Mouse (Mus musculus): ENCODE results near the gene Arhgdia. TPM values are rescaled to one million over a fixed set of nuclear protein-coding genes. Genes with fewer than 3 reads are reported as not detected.

The Arhgdia gene
- total and polyA plus RNA-seq, 3 experiments, result 172 to 958 (median 417) TPM

DNA sequence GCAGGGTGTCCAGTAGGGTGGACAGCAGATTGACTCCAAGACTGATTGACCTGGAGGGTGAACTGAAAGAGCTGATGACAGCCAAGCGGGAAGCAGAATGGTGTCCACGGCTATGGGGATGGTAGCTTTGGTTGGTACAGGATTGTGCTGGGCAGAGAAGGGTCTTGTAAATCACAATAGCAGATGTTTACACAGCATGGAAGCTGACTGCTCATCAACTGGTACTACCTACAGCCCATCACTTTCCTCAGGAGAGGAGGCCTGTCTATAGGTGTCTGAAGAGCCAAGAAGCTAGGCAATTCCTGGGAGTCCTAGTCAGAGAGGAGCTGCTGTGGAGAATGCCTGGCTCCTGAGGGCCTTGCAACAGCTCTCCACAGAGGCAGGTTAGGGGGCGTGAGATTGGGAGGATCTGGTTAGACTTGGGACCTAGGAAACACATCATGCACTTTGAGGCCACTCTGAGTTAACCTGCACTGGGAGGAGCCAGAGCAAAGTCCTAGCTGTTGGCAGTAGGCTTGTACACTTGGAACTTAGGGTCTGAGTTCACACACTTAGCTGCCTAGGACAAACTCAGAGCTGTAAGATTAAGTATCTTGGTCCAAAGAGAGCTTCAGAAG lies 5.0 kb downstream of the Arhgdia start:
- Histone ChIP-seq H3K27me3 (replicated peaks) (no peaks in the 10 kb centered on the region), H3K27ac (ENCODE audit: insufficient read depth, low read depth) (no peak overlapping the region), H3K9ac (ENCODE audit: insufficient read depth, low read depth) (no peak overlapping the region), H3K9me3 (replicated peaks; ENCODE audit: low read length) (no peaks in the 10 kb centered on the region), H3K4me1 (ENCODE audit: control insufficient read depth in 1 of 2, insufficient read depth in 2 of 2) (peaks cover 11 to 61% of the 10 kb centered on the region in 2 experiments), H3K4me2 (ENCODE audit: insufficient read depth, low read depth, poor library complexity, severe bottlenecking) (no peak overlapping the region), H3K4me3 (replicated peaks in 1 of 3; ENCODE audit: low read depth in 2 of 3, low read length in 2 of 3, poor library complexity in 1 of 3) (no peak overlapping the region), H3K79me2 (replicated peaks; ENCODE audit: control insufficient read depth, extremely low read depth, insufficient read depth, poor library complexity, severe bottlenecking) (peaks cover 43% of the 10 kb centered on the region), H3K36me3 (replicated peaks in 1 of 2; ENCODE audit: control insufficient read depth in 1 of 2, insufficient read depth in 1 of 2, low read length in 1 of 2) (peaks cover 32 to 46% of the 10 kb centered on the region in 2 experiments)
- dilution Hi-C loops (cut with MboI; ENCODE audit: extremely low pct_ligation_motif_present, extremely low pct_unique_long_range_greater_than_20kb, low sequenced_read_pairs) (no loop called here), in situ Hi-C loops (cut with MboI; ENCODE audit: low pct_ligation_motif_present, low pct_unique_long_range_greater_than_20kb, low sequenced_read_pairs) (no loop called here)
- DNase-seq (ENCODE audit: extremely low read depth), result no peak
- 0 out of 2 replicates have a peak, but pooled peaks have one; percentile 0 for TF ChIP-seq SIN3A (IDR thresholded peaks at IDR 0.05; ENCODE audit: low read length)
- TF ChIP-seq POLR2A (IDR thresholded peaks at IDR 0.05; ENCODE audit: low read depth, low read length), result peak; percentile 65
- 0 out of 2 replicates have a peak, but pooled peaks have one; percentile 2 for TF ChIP-seq CHD2 (IDR thresholded peaks at IDR 0.05; ENCODE audit: low read length)
- peak; percentile 65; the same call in 1 of the 2 replicates for TF ChIP-seq POLR2AphosphoS2 (IDR thresholded peaks at IDR 0.05; ENCODE audit: low read depth, low read length)
- TF ChIP-seq TBP (conservative IDR thresholded peaks at IDR 0.05; ENCODE audit: low read depth, low read length), result no peak

DNA sequence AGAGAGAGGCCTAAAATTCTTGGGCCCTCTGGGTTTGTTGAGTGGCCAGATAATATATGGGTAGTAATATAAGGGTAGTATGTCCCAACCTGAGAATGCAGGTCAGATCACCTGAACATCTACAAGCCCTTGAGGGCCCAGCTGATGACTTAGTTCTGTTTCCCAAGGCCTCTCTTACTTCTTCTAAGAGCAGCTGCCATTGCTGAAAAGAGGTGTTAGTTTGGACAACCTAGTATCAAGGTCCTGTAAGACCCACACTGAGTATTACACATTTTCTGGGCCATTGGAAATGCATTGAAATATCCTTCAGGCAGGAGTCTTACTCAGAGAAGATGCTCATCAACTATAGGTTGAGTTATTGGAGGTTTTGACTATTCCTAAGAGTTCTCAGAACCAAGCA lies 5.5 kb downstream of the Arhgdia start:
- in situ Hi-C loops (cut with MboI; ENCODE audit: low pct_ligation_motif_present, low pct_unique_long_range_greater_than_20kb, low sequenced_read_pairs), result no loop called here
- no peak overlapping the region for H3K4me2 ChIP-seq (ENCODE audit: insufficient read depth, low read depth, poor library complexity, severe bottlenecking)
- no peak overlapping the region for H3K4me3 ChIP-seq (replicated peaks in 1 of 3; ENCODE audit: low read depth in 2 of 3, low read length in 2 of 3, poor library complexity in 1 of 3)
- no peaks in the 10 kb centered on the region for H3K9me3 ChIP-seq (replicated peaks; ENCODE audit: low read length)
- dilution Hi-C loops (cut with MboI; ENCODE audit: extremely low pct_ligation_motif_present, extremely low pct_unique_long_range_greater_than_20kb, low sequenced_read_pairs), result no loop called here
- no peak overlapping the region for H3K27ac ChIP-seq (ENCODE audit: insufficient read depth, low read depth)
- peaks cover 15 to 66% of the 10 kb centered on the region in 2 experiments for H3K4me1 ChIP-seq (ENCODE audit: control insufficient read depth in 1 of 2, insufficient read depth in 2 of 2)
- no peak for DNase-seq (ENCODE audit: extremely low read depth)
- no peak overlapping the region for H3K9ac ChIP-seq (ENCODE audit: insufficient read depth, low read depth)
- H3K27me3 ChIP-seq (replicated peaks), result no peaks in the 10 kb centered on the region
- peaks cover 35 to 51% of the 10 kb centered on the region in 2 experiments for H3K36me3 ChIP-seq (replicated peaks in 1 of 2; ENCODE audit: control insufficient read depth in 1 of 2, insufficient read depth in 1 of 2, low read length in 1 of 2)
- TF ChIP-seq NELFE (IDR thresholded peaks at IDR 0.05; ENCODE audit: low read depth, low read length) (no peak), ZC3H11A (IDR thresholded peaks at IDR 0.05; ENCODE audit: low read depth, low read length) (no peak), RCOR1 (conservative IDR thresholded peaks at IDR 0.05; ENCODE audit: low read depth, low read length) (no peak), MAX (IDR thresholded peaks at IDR 0.05; ENCODE audit: low read length) (no peak), POLR2AphosphoS2 (IDR thresholded peaks at IDR 0.05; ENCODE audit: low read depth, low read length) (peak; percentile 65; the same call in 1 of the 2 replicates), IRF4 (IDR thresholded peaks at IDR 0.05; ENCODE audit: low read depth, low read length) (no peak)
- H3K79me2 ChIP-seq (replicated peaks; ENCODE audit: control insufficient read depth, extremely low read depth, insufficient read depth, poor library complexity, severe bottlenecking), result peaks cover 45% of the 10 kb centered on the region

- no peak overlapping the region for H3K27ac ChIP-seq (ENCODE audit: insufficient read depth, low read depth)
- TF ChIP-seq ZNF384 (IDR thresholded peaks at IDR 0.05; ENCODE audit: low read depth, low read length) (peak; percentile 73), USF1 (IDR thresholded peaks at IDR 0.05; ENCODE audit: low read depth, low read length) (no peak), JUN (IDR thresholded peaks at IDR 0.05; ENCODE audit: insufficient read depth, low read depth, low read length) (no peak), EP300 (IDR thresholded peaks at IDR 0.05; ENCODE audit: low read length) (no peak), ZMIZ1 (IDR thresholded peaks at IDR 0.05; ENCODE audit: low read depth, low read length) (0 out of 2 replicates have a peak, but pooled peaks have one; percentile 5), ZKSCAN1 (IDR thresholded peaks at IDR 0.05; ENCODE audit: borderline replicate concordance, low read depth, low read length) (no peak), SIN3A (IDR thresholded peaks at IDR 0.05; ENCODE audit: low read length) (no peak)
- H3K4me1 ChIP-seq (ENCODE audit: control insufficient read depth in 1 of 2, insufficient read depth in 2 of 2), result peaks cover 15 to 69% of the 10 kb centered on the region in 2 experiments
- dilution Hi-C loops (cut with MboI; ENCODE audit: extremely low pct_ligation_motif_present, extremely low pct_unique_long_range_greater_than_20kb, low sequenced_read_pairs) (no loop called here), in situ Hi-C loops (cut with MboI; ENCODE audit: low pct_ligation_motif_present, low pct_unique_long_range_greater_than_20kb, low sequenced_read_pairs) (no loop called here)
- no peaks in the 10 kb centered on the region for H3K27me3 ChIP-seq (replicated peaks)
- H3K36me3 ChIP-seq (replicated peaks in 1 of 2; ENCODE audit: control insufficient read depth in 1 of 2, insufficient read depth in 1 of 2, low read length in 1 of 2), result peaks cover 44 to 56% of the 10 kb centered on the region in 2 experiments
- no peak overlapping the region for H3K4me3 ChIP-seq (replicated peaks in 1 of 3; ENCODE audit: low read depth in 2 of 3, low read length in 2 of 3, poor library complexity in 1 of 3)
- H3K79me2 ChIP-seq (replicated peaks; ENCODE audit: control insufficient read depth, extremely low read depth, insufficient read depth, poor library complexity, severe bottlenecking), result peaks cover 45% of the 10 kb centered on the region
- no peaks in the 10 kb centered on the region for H3K9me3 ChIP-seq (replicated peaks; ENCODE audit: low read length)
- 0 out of 2 replicates have a peak overlapping the region, but pooled peaks have one; percentile 75 for H3K4me2 ChIP-seq (ENCODE audit: insufficient read depth, low read depth, poor library complexity, severe bottlenecking)
- no peak overlapping the region for H3K9ac ChIP-seq (ENCODE audit: insufficient read depth, low read depth)
- no peak for DNase-seq (ENCODE audit: extremely low read depth)
Observed at GRCm38 (mm10) chr11:120575046-120575445, 6.4 kb downstream of the Arhgdia start.
